Mouse (Mus musculus) neural tube, embryonic 13.5 days (tissue): ENCODE data around the gene Dnajc5. TPM values are rescaled to one million over a fixed set of nuclear protein-coding genes. Genes with fewer than 3 reads are reported as not detected.

ENCODE experiments used
- ATAC-seq: fragments of 200-750 bp; cut with Nextera tagmentation; 2 replicates; pipeline ENCODE4 v1.8.0; 2017; ENCODE audit warnings: low read depth, mild to moderate bottlenecking, moderate TSS enrichment, moderate library complexity
- H3K27ac ChIP-seq: fragments of 300-500 bp; sonication (generic); replicated peaks from 2 replicates; pipeline ENCODE4 v1.5.1; 2015; ENCODE audit warnings: moderate library complexity, mild to moderate bottlenecking, inconsistent platforms
- H3K27me3 ChIP-seq: fragments of 300-500 bp; sonication (generic); 2 replicates; pipeline ENCODE4 v1.6.1; 2015; ENCODE audit warnings: mild to moderate bottlenecking, inconsistent platforms
- H3K36me3 ChIP-seq: fragments of 300-500 bp; sonication (generic); 2 replicates; pipeline ENCODE4 v1.6.1; 2015; ENCODE audit warnings: mild to moderate bottlenecking, inconsistent platforms
- H3K4me1 ChIP-seq: fragments of 300-500 bp; sonication (generic); replicated peaks from 2 replicates; pipeline ENCODE4 v1.6.1; 2015; ENCODE audit warnings: inconsistent platforms
- H3K4me2 ChIP-seq: fragments of 300-500 bp; sonication (generic); 2 replicates; pipeline ENCODE4 v1.6.1; 2015; ENCODE audit warnings: inconsistent platforms, mild to moderate bottlenecking, moderate library complexity
- H3K4me3 ChIP-seq: fragments of 300-500 bp; sonication (generic); 2 replicates; pipeline ENCODE4 v1.5.1; 2015; ENCODE audit warnings: mild to moderate bottlenecking, inconsistent platforms
- H3K9ac ChIP-seq: fragments of 300-500 bp; sonication (generic); 2 replicates; pipeline ENCODE4 v1.6.1; 2015; ENCODE audit warnings: moderate library complexity, mild to moderate bottlenecking, inconsistent platforms
- H3K9me3 ChIP-seq: fragments of 300-500 bp; sonication (generic); 2 replicates; pipeline ENCODE4 v1.6.1; 2016; ENCODE audit warnings: inconsistent platforms
- WGBS: fragments of 180-500 bp; shearing (Covaris S2); methylation state at CpG from one replicate; pipeline ENCODE4 v1.1.7; 2015; 5-methylcytosine and 5-hydroxymethylcytosine counted together
- polyA plus RNA-seq: library from polyadenylated mRNA; unstranded; fragments of >200 nt; fragmentation: Nextera tagmentation; extraction: Ambion mirVana; gene quantifications from 2 replicates; pipeline ENCODE4 v1.2.1, GENCODE M21; 2015

The Dnajc5 gene
- polyA plus RNA-seq, 1 experiment from 2014 or later, result 192 TPM

- Histone ChIP-seq H3K4me2 (0 out of 2 replicates have a peak overlapping the region, but pooled peaks have one; percentile 74), H3K4me1 (peaks cover 46% of the 10 kb centered on the region), H3K4me3 (no peak overlapping the region), H3K9ac (no peak overlapping the region), H3K27ac (no peak overlapping the region), H3K9me3 (no peaks in the 10 kb centered on the region), H3K36me3 (peaks cover 9% of the 10 kb centered on the region), H3K27me3 (no peaks in the 10 kb centered on the region)
- 76% methylated on average over 5 of the region's 5 CpGs for WGBS
- ATAC-seq, result no peak
Observed at GRCm38 (mm10) chr2:181522811-181523210, 2.5 kb downstream of the Dnajc5 start.

- no peak overlapping the region for H3K9ac ChIP-seq
- H3K4me1 ChIP-seq, result peaks cover 34% of the 10 kb centered on the region
- H3K4me2 ChIP-seq, result no peak overlapping the region
- no peak overlapping the region for H3K27ac ChIP-seq
- no peak for ATAC-seq
- H3K27me3 ChIP-seq, result no peaks in the 10 kb centered on the region
- peaks cover 25% of the 10 kb centered on the region for H3K36me3 ChIP-seq
- 0 out of 2 replicates have a peak, but pooled peaks cover 1% of the 10 kb centered on the region for H3K9me3 ChIP-seq
- WGBS, result 89% methylated on average over 5 of the region's 5 CpGs
- no peak overlapping the region for H3K4me3 ChIP-seq
Observed at GRCm38 (mm10) chr2:181525526-181525925, 5.2 kb downstream of the Dnajc5 start.

GRCm38 (mm10) chr2:181529076-181529475 is 8.8 kb downstream of the Dnajc5 start:
- H3K9me3 ChIP-seq, result 0 out of 2 replicates have a peak, but pooled peaks cover 7% of the 10 kb centered on the region
- no peak for ATAC-seq
- H3K27ac ChIP-seq, result no peak overlapping the region
- no peaks in the 10 kb centered on the region for H3K27me3 ChIP-seq
- peaks cover 11% of the 10 kb centered on the region for H3K4me1 ChIP-seq
- H3K4me2 ChIP-seq, result no peak overlapping the region
- 95% methylated on average over 1 of the region's 1 CpGs for WGBS
- peaks cover 32% of the 10 kb centered on the region for H3K36me3 ChIP-seq
- no peak overlapping the region for H3K4me3 ChIP-seq
- no peak overlapping the region for H3K9ac ChIP-seq

DNA sequence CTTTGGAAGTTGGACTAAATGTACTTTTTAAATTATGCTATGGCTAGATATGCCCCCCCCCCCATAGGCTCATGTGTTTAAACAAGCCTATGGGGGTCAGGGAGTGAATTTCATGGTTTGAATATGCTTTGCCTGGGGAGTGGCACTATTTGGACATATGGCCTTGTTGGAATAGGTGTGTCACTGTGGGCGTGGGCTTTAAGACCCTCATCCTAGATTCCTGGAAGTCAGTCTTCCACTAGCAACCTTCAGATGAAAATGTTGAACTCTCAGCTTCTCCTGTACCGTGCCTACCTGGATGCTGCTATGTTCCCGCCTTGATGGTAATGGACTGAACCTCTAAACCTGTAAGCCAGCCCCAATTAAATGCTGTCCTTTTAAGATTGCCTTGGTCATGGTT is 12.3 kb downstream of the Dnajc5 start:
- Histone ChIP-seq H3K9ac (no peak overlapping the region), H3K27me3 (no peaks in the 10 kb centered on the region), H3K9me3 (0 out of 2 replicates have a peak, but pooled peaks cover 7% of the 10 kb centered on the region), H3K27ac (no peak overlapping the region), H3K4me1 (peaks cover 13% of the 10 kb centered on the region), H3K4me3 (no peak overlapping the region), H3K4me2 (no peak overlapping the region), H3K36me3 (peaks cover 30% of the 10 kb centered on the region)
- WGBS, result 94% methylated on average over 3 of the region's 3 CpGs
- ATAC-seq, result no peak

GRCm38 (mm10) chr2:181536410-181536809 is 16.1 kb downstream of the Dnajc5 start:
- no peaks in the 10 kb centered on the region for H3K27me3 ChIP-seq
- no peak overlapping the region for H3K9ac ChIP-seq
- peaks cover 8% of the 10 kb centered on the region; the same call in 1 of the 2 replicates for H3K36me3 ChIP-seq
- no peak overlapping the region for H3K4me3 ChIP-seq
- WGBS, result 93% methylated on average over 2 of the region's 2 CpGs
- H3K9me3 ChIP-seq, result no peaks in the 10 kb centered on the region
- H3K4me1 ChIP-seq, result peaks cover 21% of the 10 kb centered on the region
- no peak overlapping the region for H3K4me2 ChIP-seq
- H3K27ac ChIP-seq, result no peak overlapping the region
- ATAC-seq, result no peak

DNA sequence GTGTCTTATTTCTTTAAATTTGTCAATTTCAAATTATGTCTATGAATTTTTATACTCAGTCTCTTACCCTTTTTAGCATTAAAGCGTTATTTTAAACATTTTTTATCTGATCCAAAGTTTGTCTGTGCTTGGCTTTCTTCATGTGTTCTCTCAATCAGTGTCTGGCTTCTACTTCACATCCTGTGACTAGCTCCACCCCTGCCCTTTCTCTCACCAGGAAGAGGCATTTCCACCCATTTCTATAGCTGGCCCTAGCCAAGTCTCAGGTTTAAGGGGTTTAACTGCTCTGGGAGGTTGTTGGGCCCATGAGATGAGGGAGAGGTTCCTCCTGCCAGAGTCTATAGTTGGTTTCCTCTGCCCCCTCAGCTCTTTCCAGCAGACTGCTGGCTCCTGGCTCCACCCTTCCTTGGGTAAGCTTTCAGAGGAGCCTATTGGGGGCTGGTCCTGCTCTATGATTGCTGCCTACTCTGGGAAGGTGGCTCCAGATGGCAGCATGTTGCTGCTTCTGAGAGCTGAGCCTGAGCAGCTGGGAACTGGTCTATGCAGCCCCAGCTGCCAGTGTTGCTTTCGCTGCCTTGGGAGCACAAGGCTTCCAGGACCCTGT is 17.3 kb downstream of the Dnajc5 start:
- Histone ChIP-seq H3K27ac (peak overlapping the region; percentile 55), H3K9me3 (no peaks in the 10 kb centered on the region), H3K4me3 (no peak overlapping the region), H3K9ac (no peak overlapping the region), H3K4me1 (peaks cover 21% of the 10 kb centered on the region), H3K4me2 (no peak overlapping the region), H3K36me3 (no peaks in the 10 kb centered on the region), H3K27me3 (no peaks in the 10 kb centered on the region)
- ATAC-seq, result peak; percentile 69
- WGBS, result 72% methylated on average over 2 of the region's 2 CpGs

GRCm38 (mm10) chr2:181541761-181542380 is 21.6 kb downstream of the Dnajc5 start:
- Histone ChIP-seq H3K27me3 (no peaks in the 10 kb centered on the region), H3K4me3 (no peak overlapping the region), H3K9ac (no peak overlapping the region), H3K36me3 (peaks cover 10% of the 10 kb centered on the region), H3K27ac (no peak overlapping the region), H3K4me2 (no peak overlapping the region), H3K9me3 (no peaks in the 10 kb centered on the region), H3K4me1 (peaks cover 10% of the 10 kb centered on the region)
- WGBS, result 91% methylated on average over 6 of the region's 6 CpGs
- no peak for ATAC-seq

DNA sequence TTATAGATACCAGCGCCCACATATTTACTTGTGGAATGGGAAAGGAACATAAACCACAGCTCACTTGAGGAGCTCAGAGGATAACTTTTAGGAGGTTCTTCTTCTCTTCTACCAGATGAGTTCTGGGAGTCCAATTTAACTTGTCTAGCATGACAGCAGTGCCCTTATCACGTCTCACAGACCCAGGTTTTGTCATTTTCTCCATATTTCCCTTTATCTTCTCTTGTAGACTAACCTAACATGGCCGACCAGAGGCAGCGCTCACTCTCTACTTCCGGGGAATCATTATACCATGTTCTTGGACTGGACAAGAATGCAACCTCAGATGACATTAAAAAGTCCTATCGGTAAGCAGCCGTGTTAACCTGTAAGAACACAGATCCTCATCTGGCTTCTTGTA is 25.9 kb downstream of the Dnajc5 start:
- WGBS, result 96% methylated on average over 7 of the region's 7 CpGs
- Histone ChIP-seq H3K27me3 (no peaks in the 10 kb centered on the region), H3K9me3 (no peaks in the 10 kb centered on the region), H3K4me3 (no peak overlapping the region), H3K9ac (no peak overlapping the region), H3K36me3 (peaks cover 52% of the 10 kb centered on the region), H3K4me1 (no peaks in the 10 kb centered on the region), H3K27ac (no peak overlapping the region), H3K4me2 (no peak overlapping the region)
- ATAC-seq, result no peak

- 70% methylated on average over 1 of the region's 1 CpGs for WGBS
- Histone ChIP-seq H3K4me1 (no peaks in the 10 kb centered on the region), H3K36me3 (peaks cover 71% of the 10 kb centered on the region), H3K4me2 (no peak overlapping the region), H3K4me3 (no peak overlapping the region), H3K27ac (no peak overlapping the region), H3K9ac (no peak overlapping the region), H3K9me3 (no peaks in the 10 kb centered on the region), H3K27me3 (no peaks in the 10 kb centered on the region)
- no peak for ATAC-seq
Observed at GRCm38 (mm10) chr2:181548227-181548626, 27.9 kb downstream of the Dnajc5 start.

DNA sequence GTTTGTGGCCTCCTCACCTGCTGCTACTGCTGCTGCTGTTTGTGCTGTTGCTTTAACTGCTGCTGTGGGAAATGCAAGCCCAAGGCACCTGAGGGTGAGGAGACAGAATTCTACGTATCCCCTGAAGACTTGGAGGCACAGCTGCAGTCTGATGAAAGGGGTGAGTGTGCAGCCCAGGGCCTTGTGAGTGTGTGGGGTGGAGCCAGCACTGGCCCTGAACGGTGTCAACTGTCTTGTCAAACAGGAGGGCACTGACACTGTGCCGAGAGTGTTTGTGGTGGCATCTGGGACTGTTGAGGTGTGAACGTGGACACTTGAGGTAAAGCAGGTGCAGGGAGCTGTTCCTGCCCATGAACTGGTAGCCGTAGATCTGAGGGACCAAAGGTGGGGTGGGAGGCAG is 28.4 kb downstream of the Dnajc5 start:
- H3K9ac ChIP-seq, result no peak overlapping the region
- H3K4me3 ChIP-seq, result no peak overlapping the region
- WGBS, result 89% methylated on average over 5 of the region's 5 CpGs
- no peak overlapping the region for H3K4me2 ChIP-seq
- ATAC-seq, result no peak
- no peaks in the 10 kb centered on the region for H3K4me1 ChIP-seq
- H3K27ac ChIP-seq, result no peak overlapping the region
- peaks cover 72% of the 10 kb centered on the region for H3K36me3 ChIP-seq
- H3K9me3 ChIP-seq, result no peaks in the 10 kb centered on the region
- no peaks in the 10 kb centered on the region for H3K27me3 ChIP-seq

DNA sequence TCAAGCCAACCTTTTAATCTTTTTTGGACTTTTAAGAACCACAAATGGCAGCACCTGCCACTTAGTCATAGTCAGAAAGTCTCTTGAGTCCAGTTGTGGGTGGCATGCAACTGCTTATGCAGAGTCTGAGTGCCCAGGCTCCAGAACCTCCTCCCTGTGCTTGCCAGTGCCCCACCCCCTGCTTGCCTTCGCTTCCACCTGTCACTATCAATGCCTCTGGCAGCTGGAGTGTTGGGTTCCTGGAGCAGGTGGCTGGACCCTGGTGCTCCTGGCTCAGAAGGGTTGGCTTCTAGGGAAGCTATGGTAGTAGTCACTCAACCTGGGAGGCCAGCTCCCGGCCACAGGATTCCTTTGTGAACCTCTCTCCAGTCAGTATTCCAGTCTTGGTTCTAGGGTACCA is 29.9 kb downstream of the Dnajc5 start:
- Histone ChIP-seq H3K9ac (no peak overlapping the region), H3K9me3 (no peaks in the 10 kb centered on the region), H3K4me3 (no peak overlapping the region), H3K4me1 (no peaks in the 10 kb centered on the region), H3K27me3 (no peaks in the 10 kb centered on the region), H3K4me2 (no peak overlapping the region), H3K36me3 (peaks cover 80% of the 10 kb centered on the region), H3K27ac (no peak overlapping the region)
- ATAC-seq, result no peak
- WGBS, result 94% methylated on average over 2 of the region's 2 CpGs

DNA sequence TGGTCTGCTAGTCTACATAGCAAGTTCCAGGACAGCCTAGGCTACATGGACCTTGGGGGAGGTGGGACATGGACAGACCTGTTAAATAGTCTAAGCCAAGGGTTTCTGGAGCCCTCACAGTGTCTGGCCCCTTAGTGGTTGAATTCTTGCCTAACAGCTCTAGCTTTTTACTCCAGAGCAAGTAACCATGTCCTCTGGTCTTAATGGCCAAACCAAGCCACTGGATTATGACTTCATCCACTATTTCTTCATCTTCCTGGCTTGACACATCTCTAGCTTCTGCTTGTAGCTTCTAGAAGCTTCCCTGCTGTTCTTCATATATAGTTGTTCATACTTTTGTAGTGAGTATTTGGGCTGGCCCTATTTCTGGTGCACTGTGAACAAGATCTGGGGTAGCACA is 33.5 kb downstream of the Dnajc5 start:
- no peaks in the 10 kb centered on the region for H3K27me3 ChIP-seq
- peaks cover 52% of the 10 kb centered on the region for H3K36me3 ChIP-seq
- no peak overlapping the region for H3K4me2 ChIP-seq
- H3K4me3 ChIP-seq, result no peak overlapping the region
- no peak for ATAC-seq
- H3K9ac ChIP-seq, result no peak overlapping the region
- no peaks in the 10 kb centered on the region for H3K9me3 ChIP-seq
- no peaks in the 10 kb centered on the region for H3K4me1 ChIP-seq
- no peak overlapping the region for H3K27ac ChIP-seq

DNA sequence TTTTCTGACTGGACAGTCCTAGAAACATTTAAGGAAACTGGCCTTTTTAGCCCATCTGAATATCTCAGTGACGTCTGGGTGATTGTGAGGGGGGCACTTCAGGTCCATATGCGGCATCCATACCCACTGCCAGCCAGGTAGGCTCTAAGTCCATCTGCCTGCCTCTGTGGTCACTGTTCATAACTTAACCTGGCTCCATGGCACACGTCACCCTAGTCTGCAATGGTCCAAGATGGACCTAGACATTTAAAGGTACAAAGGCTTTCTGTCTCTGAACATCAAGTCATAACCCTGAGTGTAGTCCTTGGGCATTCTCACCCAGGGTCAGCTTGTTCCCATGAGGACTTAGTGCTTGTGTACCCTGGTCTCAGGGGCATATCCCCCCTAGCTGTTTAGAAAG is 47.1 kb downstream of the Dnajc5 start:
- peaks cover 12% of the 10 kb centered on the region for H3K36me3 ChIP-seq
- no peak for ATAC-seq
- H3K27me3 ChIP-seq, result no peaks in the 10 kb centered on the region
- H3K4me3 ChIP-seq, result no peak overlapping the region
- H3K9me3 ChIP-seq, result no peaks in the 10 kb centered on the region
- H3K4me1 ChIP-seq, result no peaks in the 10 kb centered on the region
- no peak overlapping the region for H3K27ac ChIP-seq
- 85% methylated on average over 3 of the region's 3 CpGs for WGBS
- no peak overlapping the region for H3K4me2 ChIP-seq
- H3K9ac ChIP-seq, result no peak overlapping the region
